Mouse (Mus musculus): ENCODE results near the gene Hunk. TPM values are rescaled to one million over a fixed set of nuclear protein-coding genes. Genes with fewer than 3 reads are reported as not detected.

Hunk gene
- polyA plus RNA-seq, 1 experiment: 0.07 TPM

DNA sequence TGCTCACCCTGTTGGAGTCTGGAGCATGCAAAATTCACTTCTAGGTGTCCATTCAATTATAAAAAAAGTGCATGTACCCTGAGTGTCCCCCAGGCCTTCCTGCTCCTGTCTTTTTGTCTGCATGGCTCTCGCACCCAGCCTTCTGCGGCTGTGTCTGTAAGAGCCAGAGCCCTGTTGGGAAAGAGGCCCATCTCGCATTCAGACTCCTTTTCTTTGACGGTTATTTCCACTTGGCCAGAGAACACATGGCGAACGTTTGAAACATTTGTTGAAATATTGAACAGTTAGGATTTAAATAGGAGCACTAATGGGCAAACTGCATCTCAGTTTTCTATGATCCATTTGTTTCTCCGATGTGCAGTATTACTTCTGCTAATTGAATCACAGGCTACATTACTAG lies 99.3 kb downstream of the Hunk start:
- Histone ChIP-seq H3K9me3 (peaks cover 18% of the 10 kb centered on the region), H3K36me3 (replicated peaks; ENCODE audit: low read length) (no peaks in the 10 kb centered on the region), H3K27me3 (replicated peaks) (no peaks in the 10 kb centered on the region), H3K4me3 (replicated peaks) (no peak overlapping the region), H3K4me1 (no peaks in the 10 kb centered on the region)
- no peak for TF ChIP-seq FLI1 (IDR thresholded peaks at IDR 0.05; ENCODE audit: low read length)
- TF ChIP-seq GATA1 (IDR thresholded peaks at IDR 0.05; ENCODE audit: borderline replicate concordance, low read length): no peak

DNA sequence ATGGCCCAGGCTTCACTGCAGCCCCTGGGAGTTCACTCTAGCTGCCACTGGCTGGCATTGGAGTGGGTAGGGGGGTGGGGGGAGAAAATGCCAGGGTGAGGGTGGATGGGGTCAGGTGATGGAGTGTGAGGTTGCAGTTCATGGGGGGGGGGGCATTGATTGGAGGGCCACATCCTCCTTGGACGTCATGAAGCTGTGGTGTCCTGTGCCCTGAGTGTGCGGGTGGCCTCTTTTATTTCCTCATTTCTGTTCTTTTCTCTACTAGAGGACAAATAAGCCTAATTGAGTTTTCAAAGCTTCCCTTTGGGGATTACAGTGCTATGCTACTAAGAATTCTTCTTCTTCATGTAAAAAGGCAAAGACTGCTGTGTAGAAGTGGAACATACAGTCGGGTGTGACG lies 99.8 kb downstream of the Hunk start:
- TF ChIP-seq FLI1 (IDR thresholded peaks at IDR 0.05; ENCODE audit: low read length) (no peak), GATA1 (IDR thresholded peaks at IDR 0.05; ENCODE audit: borderline replicate concordance, low read length) (no peak)
- no peaks in the 10 kb centered on the region for H3K4me1 ChIP-seq
- peaks cover 17% of the 10 kb centered on the region for H3K9me3 ChIP-seq
- H3K27me3 ChIP-seq (replicated peaks): no peaks in the 10 kb centered on the region
- H3K36me3 ChIP-seq (replicated peaks; ENCODE audit: low read length): no peaks in the 10 kb centered on the region
- no peak overlapping the region for H3K4me3 ChIP-seq (replicated peaks)

DNA sequence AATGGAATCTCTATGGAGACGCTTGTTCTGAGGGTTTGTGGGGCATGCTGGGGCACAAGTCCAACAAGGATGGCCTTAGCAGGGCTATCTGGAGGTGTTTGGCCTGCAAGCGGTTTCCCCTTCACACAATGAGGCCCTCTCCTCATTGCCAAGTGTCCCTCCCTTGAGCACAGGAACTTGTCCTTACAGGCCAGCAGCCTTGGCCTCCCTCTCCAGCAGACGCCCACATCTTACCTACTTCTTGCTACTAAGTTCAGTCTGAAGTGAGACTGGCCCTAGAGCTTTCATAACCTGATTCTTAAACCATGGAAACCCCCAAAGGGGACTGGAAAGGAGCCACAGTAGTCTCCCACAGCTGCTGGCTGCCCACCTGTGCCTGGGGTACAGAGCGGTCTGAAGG lies 104.3 kb downstream of the Hunk start:
- no peak for TF ChIP-seq GATA1 (IDR thresholded peaks at IDR 0.05; ENCODE audit: borderline replicate concordance, low read length)
- no peak for TF ChIP-seq FLI1 (IDR thresholded peaks at IDR 0.05; ENCODE audit: low read length)
- Histone ChIP-seq H3K36me3 (replicated peaks; ENCODE audit: low read length) (no peaks in the 10 kb centered on the region), H3K4me1 (no peaks in the 10 kb centered on the region), H3K4me3 (replicated peaks) (no peak overlapping the region), H3K9me3 (0 out of 2 replicates have a peak, but pooled peaks cover 3% of the 10 kb centered on the region), H3K27me3 (replicated peaks) (no peaks in the 10 kb centered on the region)

DNA sequence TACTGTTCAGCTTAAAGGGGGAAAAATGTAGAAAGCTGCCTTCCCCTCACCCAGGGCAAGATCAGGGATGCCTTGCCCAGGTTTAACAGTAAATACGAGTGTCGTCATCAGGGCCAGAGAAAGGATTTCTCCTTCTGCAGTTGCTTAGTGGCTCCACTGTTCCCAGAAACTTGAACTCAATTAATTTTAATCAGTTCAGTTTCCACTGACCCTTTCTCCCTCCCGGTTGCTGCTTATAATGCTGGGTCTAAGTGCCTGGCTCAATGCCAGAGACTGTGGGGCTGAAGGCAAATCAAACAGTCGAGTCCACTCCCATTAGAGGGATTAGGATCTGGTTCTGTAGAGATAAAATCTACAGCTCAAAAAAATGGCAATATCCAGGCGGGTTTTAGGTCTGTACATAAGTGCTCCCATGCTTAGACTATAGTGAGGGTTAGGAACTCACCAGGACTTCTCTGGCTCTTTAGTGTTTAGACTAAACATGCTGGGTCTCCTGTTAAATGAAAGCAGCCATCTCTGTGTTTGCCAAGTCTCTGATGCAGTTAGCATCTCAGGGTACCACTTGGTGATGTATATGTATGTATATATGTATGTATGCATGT lies 106.2 kb downstream of the Hunk start:
- no peak overlapping the region for H3K4me3 ChIP-seq (replicated peaks)
- H3K27me3 ChIP-seq (replicated peaks): no peaks in the 10 kb centered on the region
- H3K36me3 ChIP-seq (replicated peaks; ENCODE audit: low read length): no peaks in the 10 kb centered on the region
- peaks cover 7% of the 10 kb centered on the region; the same call in 1 of the 2 replicates for H3K9me3 ChIP-seq
- TF ChIP-seq GATA1 (IDR thresholded peaks at IDR 0.05; ENCODE audit: borderline replicate concordance, low read length) (no peak), FLI1 (IDR thresholded peaks at IDR 0.05; ENCODE audit: low read length) (no peak)
- H3K4me1 ChIP-seq: no peaks in the 10 kb centered on the region

DNA sequence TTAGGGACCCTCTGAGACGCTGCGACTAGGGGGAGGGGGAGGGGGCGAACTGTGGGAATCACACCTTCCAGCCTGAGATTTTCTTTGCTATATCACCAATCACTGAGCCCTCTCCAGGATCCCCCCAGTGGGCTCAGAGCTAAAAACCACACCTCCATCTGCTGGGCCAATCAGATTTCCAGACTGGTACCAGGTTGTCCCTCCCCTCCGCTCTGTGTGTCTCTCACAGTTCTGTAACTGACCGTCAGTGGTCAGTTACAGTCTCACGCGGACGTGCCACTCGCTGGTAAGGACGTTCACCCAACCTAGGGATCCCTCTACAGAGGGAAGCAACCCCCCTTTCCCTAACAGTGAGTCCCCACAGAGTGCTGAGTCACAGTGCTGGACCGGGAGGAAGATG lies 111.1 kb downstream of the Hunk start:
- TF ChIP-seq FLI1 (IDR thresholded peaks at IDR 0.05; ENCODE audit: low read length): no peak
- no peak for TF ChIP-seq GATA1 (IDR thresholded peaks at IDR 0.05; ENCODE audit: borderline replicate concordance, low read length)
- Histone ChIP-seq H3K27me3 (replicated peaks) (no peaks in the 10 kb centered on the region), H3K36me3 (replicated peaks; ENCODE audit: low read length) (no peaks in the 10 kb centered on the region), H3K9me3 (peaks cover 10% of the 10 kb centered on the region; the same call in 1 of the 2 replicates), H3K4me3 (replicated peaks) (no peak overlapping the region), H3K4me1 (no peaks in the 10 kb centered on the region)

DNA sequence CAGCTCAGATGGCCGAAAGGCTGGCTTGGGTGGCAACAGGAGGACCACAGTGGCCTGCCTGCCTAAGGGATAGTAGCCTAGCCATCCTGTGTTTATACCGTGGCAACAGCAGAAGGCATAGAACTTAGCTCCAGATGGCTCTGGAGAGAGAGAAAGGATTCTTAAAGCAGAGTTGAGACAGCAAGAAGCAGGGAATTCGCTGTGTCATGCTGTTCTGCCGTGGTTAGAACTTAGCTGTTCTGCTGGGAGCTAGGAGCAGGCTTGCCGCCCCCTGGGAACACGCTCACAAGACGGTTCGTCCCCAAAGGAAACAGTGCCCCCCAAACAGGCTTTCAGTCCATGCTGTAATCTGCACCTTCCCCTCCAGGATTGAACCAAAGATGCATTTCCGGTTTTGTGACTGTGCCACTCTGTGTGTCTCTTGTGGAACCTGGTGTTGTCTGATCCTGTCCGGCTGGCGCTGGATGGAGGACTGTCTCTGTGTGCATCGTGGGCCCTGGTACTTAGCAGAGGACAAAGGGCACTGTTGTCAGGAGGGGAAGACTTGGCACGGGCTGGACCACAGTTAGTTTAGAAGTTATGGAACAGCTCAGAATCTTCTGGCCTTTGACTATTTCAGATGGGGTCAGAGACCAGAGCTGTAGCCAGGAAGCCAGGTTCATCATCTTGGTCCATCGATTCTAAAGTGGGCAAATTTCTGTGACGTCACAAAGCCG lies 112.1 kb downstream of the Hunk start:
- peaks cover 13% of the 10 kb centered on the region; the same call in 1 of the 2 replicates for H3K9me3 ChIP-seq
- TF ChIP-seq FLI1 (IDR thresholded peaks at IDR 0.05; ENCODE audit: low read length) (no peak), GATA1 (IDR thresholded peaks at IDR 0.05; ENCODE audit: borderline replicate concordance, low read length) (no peak)

DNA sequence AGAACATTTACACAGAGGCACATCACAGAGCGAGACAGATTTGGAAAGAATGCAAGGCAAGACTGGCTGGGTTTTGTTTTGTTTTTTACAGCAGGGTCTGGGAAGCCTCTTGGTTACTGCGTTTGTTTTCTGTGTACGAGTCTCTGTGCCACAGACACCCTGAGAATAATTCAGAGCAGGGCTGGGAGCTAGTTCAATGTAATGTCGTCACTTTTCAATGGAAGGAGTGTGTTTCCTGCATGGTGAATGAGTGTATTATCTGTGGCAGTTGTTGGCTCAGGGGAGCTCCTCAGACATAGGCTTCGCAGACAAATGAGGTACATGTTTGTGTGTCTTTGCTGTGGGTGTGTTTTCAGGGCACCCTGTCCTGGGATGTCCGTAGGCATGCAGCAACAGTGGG lies 115.0 kb downstream of the Hunk start:
- no peaks in the 10 kb centered on the region for H3K36me3 ChIP-seq (replicated peaks; ENCODE audit: low read length)
- H3K9me3 ChIP-seq: peaks cover 12% of the 10 kb centered on the region; the same call in 1 of the 2 replicates
- no peak overlapping the region for H3K4me3 ChIP-seq (replicated peaks)
- no peaks in the 10 kb centered on the region for H3K27me3 ChIP-seq (replicated peaks)
- no peaks in the 10 kb centered on the region for H3K4me1 ChIP-seq
- TF ChIP-seq FLI1 (IDR thresholded peaks at IDR 0.05; ENCODE audit: low read length) (no peak), GATA1 (IDR thresholded peaks at IDR 0.05; ENCODE audit: borderline replicate concordance, low read length) (no peak)

More for the DNA sequence above, 112.1 kb downstream of the Hunk start:
- no peak overlapping the region for H3K4me3 ChIP-seq (replicated peaks)
- H3K4me1 ChIP-seq: no peaks in the 10 kb centered on the region
- no peaks in the 10 kb centered on the region for H3K36me3 ChIP-seq (replicated peaks; ENCODE audit: low read length)
- no peaks in the 10 kb centered on the region for H3K27me3 ChIP-seq (replicated peaks)

DNA sequence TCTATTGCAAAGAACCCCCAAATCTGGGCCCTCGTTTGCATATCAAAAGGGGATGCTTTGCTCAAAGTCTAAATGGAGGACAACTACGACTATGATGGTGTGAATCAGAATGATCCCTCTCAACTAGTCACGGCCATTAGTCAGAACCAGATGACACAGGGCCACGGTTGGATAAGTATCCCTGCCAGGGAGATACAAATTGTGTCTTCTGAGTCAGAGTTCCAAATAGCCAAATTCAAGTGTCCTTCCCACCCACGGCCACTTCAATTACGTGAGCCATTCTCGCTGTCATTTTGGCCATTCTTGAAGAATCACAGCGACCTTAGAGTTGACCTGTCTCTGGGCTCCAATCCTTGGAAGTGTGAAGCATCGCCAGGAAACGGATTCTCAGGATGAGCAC lies 119.4 kb downstream of the Hunk start:
- TF ChIP-seq GATA1 (IDR thresholded peaks at IDR 0.05; ENCODE audit: borderline replicate concordance, low read length): no peak
- TF ChIP-seq FLI1 (IDR thresholded peaks at IDR 0.05; ENCODE audit: low read length): no peak
- Histone ChIP-seq H3K9me3 (peaks cover 25% of the 10 kb centered on the region), H3K4me3 (replicated peaks) (no peak overlapping the region), H3K4me1 (no peaks in the 10 kb centered on the region), H3K36me3 (replicated peaks; ENCODE audit: low read length) (no peaks in the 10 kb centered on the region), H3K27me3 (replicated peaks) (no peaks in the 10 kb centered on the region)

DNA sequence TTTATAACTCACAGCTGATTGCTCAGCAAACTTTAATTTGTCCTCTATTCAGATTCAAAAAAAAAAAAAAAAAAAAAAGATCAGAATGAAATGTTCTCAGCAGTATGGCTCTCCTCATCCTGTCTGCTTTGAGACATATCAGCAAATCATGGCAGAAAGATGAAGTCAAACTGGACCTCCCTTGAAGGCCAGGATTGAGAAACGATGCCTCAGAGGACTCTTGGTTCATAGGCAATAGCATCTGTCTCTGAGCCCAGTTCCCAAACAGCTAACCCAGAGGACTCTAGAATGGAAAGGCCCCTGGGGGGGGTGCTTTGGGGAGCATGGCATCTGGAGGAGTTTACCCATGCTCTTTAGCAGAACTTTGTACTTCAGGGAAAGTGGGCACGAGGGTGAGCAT lies 119.9 kb downstream of the Hunk start:
- H3K27me3 ChIP-seq (replicated peaks): no peaks in the 10 kb centered on the region
- peaks cover 25% of the 10 kb centered on the region for H3K9me3 ChIP-seq
- no peak overlapping the region for H3K4me3 ChIP-seq (replicated peaks)
- TF ChIP-seq FLI1 (IDR thresholded peaks at IDR 0.05; ENCODE audit: low read length): no peak
- TF ChIP-seq GATA1 (IDR thresholded peaks at IDR 0.05; ENCODE audit: borderline replicate concordance, low read length): no peak
- no peaks in the 10 kb centered on the region for H3K36me3 ChIP-seq (replicated peaks; ENCODE audit: low read length)
- H3K4me1 ChIP-seq: no peaks in the 10 kb centered on the region

DNA sequence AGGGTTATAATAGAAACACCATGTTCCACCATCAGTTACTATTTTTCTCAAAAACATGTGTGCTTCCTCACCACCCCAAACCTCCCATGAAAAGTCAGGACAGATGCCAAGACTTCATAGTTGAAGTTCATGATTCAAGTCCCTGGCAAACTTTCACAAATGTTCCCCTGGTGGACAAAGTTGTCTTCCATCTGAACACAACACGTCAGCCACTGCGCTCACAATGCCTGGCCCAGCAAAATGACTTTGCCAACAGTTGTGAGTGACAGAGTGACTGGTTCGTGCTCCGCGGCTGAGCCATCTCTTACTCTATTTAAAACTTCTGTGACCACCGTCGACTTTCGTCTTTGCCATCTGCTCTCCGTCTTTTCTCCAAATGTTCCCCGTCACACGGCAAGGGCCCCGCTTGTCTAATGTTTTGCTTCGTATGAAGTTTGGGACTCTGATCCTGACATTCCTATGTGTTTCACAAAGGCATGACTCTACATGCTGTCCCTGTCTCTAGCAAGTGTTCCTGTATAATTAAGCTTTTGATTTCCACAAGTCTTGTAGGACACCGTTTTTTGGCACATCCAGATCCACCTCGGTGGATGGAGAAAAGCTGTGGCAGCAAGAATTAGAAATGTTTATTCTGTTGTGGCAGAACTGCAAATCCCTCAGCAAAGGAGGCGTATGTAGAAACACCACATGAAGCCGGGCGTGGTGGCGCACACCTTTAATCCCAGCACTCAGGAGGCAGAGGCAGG lies 125.9 kb downstream of the Hunk start:
- Histone ChIP-seq H3K4me1 (no peaks in the 10 kb centered on the region), H3K9me3 (peaks cover 32% of the 10 kb centered on the region), H3K36me3 (replicated peaks; ENCODE audit: low read length) (no peaks in the 10 kb centered on the region), H3K4me3 (replicated peaks) (no peak overlapping the region), H3K27me3 (replicated peaks) (no peaks in the 10 kb centered on the region)
- no peak for TF ChIP-seq GATA1 (IDR thresholded peaks at IDR 0.05; ENCODE audit: borderline replicate concordance, low read length)
- no peak for TF ChIP-seq FLI1 (IDR thresholded peaks at IDR 0.05; ENCODE audit: low read length)
